Mouse (Mus musculus) cerebellum, adult 9-11 months (tissue): ENCODE measurements around the gene Kdm5b.

Experiments used
- DNase-seq: peaks from one replicate; pipeline ENCODE4 v3.0.0; 2022

The Kdm5b gene

GRCm38 (mm10) chr1:134597339-134598054, 37.5 kb downstream of the Kdm5b start:
- DNase-seq: no peak

GRCm38 (mm10) chr1:134604086-134604485, 44.1 kb downstream of the Kdm5b start:
- DNase-seq: no peak

- DNase-seq: no peak
These were observed 45.7 kb downstream of the Kdm5b start for GRCm38 (mm10) chr1:134605670-134606069.

- no peak for DNase-seq
These were observed 46.4 kb downstream of the Kdm5b start for GRCm38 (mm10) chr1:134606381-134606780.

- DNase-seq: no peak
These were observed 47.3 kb downstream of the Kdm5b start for GRCm38 (mm10) chr1:134607279-134607678.

- no peak for DNase-seq
These were observed 49.2 kb downstream of the Kdm5b start for GRCm38 (mm10) chr1:134609172-134609571.

- no peak for DNase-seq
These were observed 54.6 kb downstream of the Kdm5b start for GRCm38 (mm10) chr1:134614554-134614953.

- no peak for DNase-seq
These were observed 55.0 kb downstream of the Kdm5b start for GRCm38 (mm10) chr1:134614988-134615387.

- no peak for DNase-seq
These were observed 57.7 kb downstream of the Kdm5b start for GRCm38 (mm10) chr1:134617656-134618055.

- DNase-seq: no peak
These were observed 65.4 kb downstream of the Kdm5b start for GRCm38 (mm10) chr1:134625325-134625724.

GRCm38 (mm10) chr1:134629455-134629854, 69.5 kb downstream of the Kdm5b start:
- DNase-seq: no peak

- no peak for DNase-seq
These were observed 74.3 kb downstream of the Kdm5b start for GRCm38 (mm10) chr1:134634296-134634695.

GRCm38 (mm10) chr1:134636245-134636644, 76.3 kb downstream of the Kdm5b start:
- DNase-seq: no peak

- DNase-seq: peak; percentile 47
These were observed 76.7 kb downstream of the Kdm5b start for GRCm38 (mm10) chr1:134636684-134637083.

- DNase-seq: no peak
These were observed 78.1 kb downstream of the Kdm5b start for GRCm38 (mm10) chr1:134638041-134638440.

- peak; percentile 64 for DNase-seq
These were observed 78.6 kb downstream of the Kdm5b start for GRCm38 (mm10) chr1:134638522-134638921.

- peak; percentile 39 for DNase-seq
These were observed 79.5 kb downstream of the Kdm5b start for GRCm38 (mm10) chr1:134639460-134639859.

GRCm38 (mm10) chr1:134641507-134641906, 81.5 kb downstream of the Kdm5b start:
- no peak for DNase-seq

- DNase-seq: no peak
These were observed 83.7 kb downstream of the Kdm5b start for GRCm38 (mm10) chr1:134643702-134644101.

- DNase-seq: peak; percentile 53
These were observed 85.6 kb downstream of the Kdm5b start for GRCm38 (mm10) chr1:134645408-134646200.

GRCm38 (mm10) chr1:134646261-134646962, 86.4 kb downstream of the Kdm5b start, which contains the start of gene Syt2:
Gene Syt2 (plus strand): TSS chr1:134646677.
- peak; percentile 85 for DNase-seq

- DNase-seq: peak; percentile 68
These were observed 87.0 kb downstream of the Kdm5b start for GRCm38 (mm10) chr1:134646963-134647282.

- peak; percentile 70 for DNase-seq
These were observed 87.6 kb downstream of the Kdm5b start for GRCm38 (mm10) chr1:134647591-134647990.

- peak; percentile 82 for DNase-seq
These were observed 90.8 kb downstream of the Kdm5b start for GRCm38 (mm10) chr1:134650816-134651215.
